Mouse (Mus musculus): ENCODE data around the gene Dpm2.

GRCm38 (mm10) chr2:32524536-32525031 lies 46.1 kb upstream of the Dpm2 start:
- TF ChIP-seq CTCF (conservative IDR thresholded peaks at IDR 0.05; ENCODE audit: low read length) (no peak), POU5F1 (IDR thresholded peaks at IDR 0.05; ENCODE audit: borderline replicate concordance, low read length) (no peak)

All from E14TG2a.4 (cell line).